Mouse (Mus musculus): ENCODE data around the gene Rgs14. TPM values are rescaled to one million over a fixed set of nuclear protein-coding genes. Genes with fewer than 3 reads are reported as not detected.

Rgs14 gene
- polyA plus RNA-seq, 2 experiments: 1.6 to 1.7 TPM

DNA sequence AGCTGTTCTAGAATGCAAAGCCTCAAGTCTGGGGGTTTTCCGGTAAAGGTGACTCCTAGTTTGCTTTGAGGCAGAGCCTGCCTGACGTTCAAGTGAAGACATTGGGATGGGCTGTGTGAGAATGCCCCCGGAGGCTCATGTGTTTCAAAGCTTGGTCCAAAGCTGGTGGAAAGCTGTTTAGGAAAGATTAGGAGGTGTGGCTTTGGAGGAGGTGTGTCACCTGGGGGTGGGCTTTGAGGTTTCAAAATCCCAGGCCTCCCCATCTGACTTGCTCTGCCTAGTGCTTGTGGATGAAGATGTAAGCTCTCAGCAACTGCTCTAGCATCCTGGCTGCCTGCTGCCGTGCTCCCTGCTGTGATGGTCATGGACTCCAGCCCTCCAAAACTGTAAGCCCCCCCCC, 33.8 kb upstream of the Rgs14 start:
- Histone ChIP-seq H3K36me3 (replicated peaks; ENCODE audit: control insufficient read depth, insufficient read depth, low read depth) (no peaks in the 10 kb centered on the region), H3K4me3 (ENCODE audit: insufficient read depth in 1 of 2, low read depth in 2 of 2, low read length in 2 of 2) (no peak overlapping the region), H3K4me2 (ENCODE audit: low read depth) (no peak overlapping the region), H3K4me1 (replicated peaks; ENCODE audit: control insufficient read depth in 2 of 2, insufficient read depth in 2 of 2, low read length in 1 of 2) (peaks cover 7 to 15% of the 10 kb centered on the region in 2 experiments), H3K27ac (no peak overlapping the region), H3K27me3 (ENCODE audit: control insufficient read depth, insufficient read depth, low read length) (no peaks in the 10 kb centered on the region), H3K9ac (replicated peaks) (no peak overlapping the region), H3K9me3 (ENCODE audit: control insufficient read depth, low read length) (no peaks in the 10 kb centered on the region)
- no peak for ATAC-seq (ENCODE audit: insufficient read depth)
- DNase-seq (ENCODE audit: low read depth in 3 of 3, low spot score in 3 of 3): no peak
- no peak for TF ChIP-seq CTCF (IDR thresholded peaks at IDR 0.05; ENCODE audit: low read depth)
- WGBS (ENCODE audit: insufficient replicate concordance): 63% methylated on average over 4 of the region's 4 CpGs

- no peak overlapping the region for H3K27ac ChIP-seq
- H3K36me3 ChIP-seq (replicated peaks; ENCODE audit: control insufficient read depth, insufficient read depth, low read depth): no peaks in the 10 kb centered on the region
- H3K9ac ChIP-seq (replicated peaks): no peak overlapping the region
- DNase-seq (ENCODE audit: low read depth in 3 of 3, low spot score in 3 of 3) (no peak), ATAC-seq (ENCODE audit: insufficient read depth) (no peak)
- H3K27me3 ChIP-seq (ENCODE audit: control insufficient read depth, insufficient read depth, low read length): no peaks in the 10 kb centered on the region
- no peaks in the 10 kb centered on the region for H3K9me3 ChIP-seq (ENCODE audit: control insufficient read depth, low read length)
- peaks cover 3 to 10% of the 10 kb centered on the region in 2 experiments for H3K4me1 ChIP-seq (replicated peaks; ENCODE audit: control insufficient read depth in 2 of 2, insufficient read depth in 2 of 2, low read length in 1 of 2)
- WGBS (ENCODE audit: insufficient replicate concordance): 73% methylated on average over 10 of the region's 10 CpGs
- TF ChIP-seq EP300 (IDR thresholded peaks at IDR 0.05; ENCODE audit: low read depth) (no peak), CTCF (IDR thresholded peaks at IDR 0.05; ENCODE audit: low read depth) (no peak)
- H3K4me3 ChIP-seq (ENCODE audit: insufficient read depth in 1 of 2, low read depth in 2 of 2, low read length in 2 of 2): no peak overlapping the region
- H3K4me2 ChIP-seq (ENCODE audit: low read depth): no peak overlapping the region
Observed at GRCm38 (mm10) chr13:55337341-55337975, 32.1 kb upstream of the Rgs14 start.

DNA sequence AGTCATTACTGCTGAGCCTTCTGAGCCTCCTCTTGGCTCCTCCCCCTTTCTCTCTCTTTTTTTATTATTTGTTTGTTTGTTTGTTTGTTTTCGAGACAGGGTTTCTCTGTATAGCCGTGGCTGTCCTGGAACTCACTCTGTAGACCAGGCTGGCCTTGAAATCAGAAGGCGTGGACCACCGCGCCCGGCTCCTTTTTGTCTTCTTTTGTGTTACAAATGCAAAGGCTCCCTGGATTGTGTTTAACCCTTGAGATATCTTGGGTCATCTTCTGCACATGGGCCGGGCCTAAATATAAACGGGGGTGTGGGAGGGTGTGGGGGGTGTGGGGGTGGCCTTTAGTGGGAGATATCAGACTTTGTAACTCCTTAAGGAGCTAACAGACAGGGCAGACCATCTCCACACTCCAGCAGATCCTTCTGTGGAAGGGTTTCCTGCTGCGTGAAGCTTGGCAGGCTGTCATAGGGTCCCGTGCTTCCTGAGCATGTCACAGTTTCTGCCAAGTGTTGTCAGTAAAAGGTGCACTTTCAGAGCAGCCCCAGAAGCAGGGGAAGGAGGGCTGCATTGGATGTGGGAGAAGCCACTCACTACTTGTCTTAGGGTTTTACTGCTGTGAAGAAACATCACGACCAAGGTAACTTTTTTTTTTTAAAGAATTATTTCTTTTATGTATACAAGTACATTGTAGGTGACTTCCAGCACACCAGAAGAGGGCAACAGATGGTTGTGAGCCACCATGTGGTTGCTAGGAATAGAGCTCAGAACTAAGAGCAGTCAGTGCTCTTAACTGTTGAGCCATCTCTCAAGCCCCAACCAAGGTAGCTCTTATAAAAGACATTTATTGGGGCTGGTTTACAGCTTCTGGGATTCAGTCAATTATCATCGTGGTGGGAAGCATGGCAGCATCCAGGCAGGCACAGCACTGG, 31.1 kb upstream of the Rgs14 start:
- no peak for DNase-seq (ENCODE audit: low read depth in 3 of 3, low spot score in 3 of 3)
- Histone ChIP-seq H3K4me3 (ENCODE audit: insufficient read depth in 1 of 2, low read depth in 2 of 2, low read length in 2 of 2) (no peak overlapping the region), H3K4me2 (ENCODE audit: low read depth) (no peak overlapping the region), H3K9ac (replicated peaks) (no peak overlapping the region), H3K27ac (no peak overlapping the region), H3K4me1 (replicated peaks; ENCODE audit: control insufficient read depth in 2 of 2, insufficient read depth in 2 of 2, low read length in 1 of 2) (peaks cover 3 to 10% of the 10 kb centered on the region in 2 experiments), H3K36me3 (replicated peaks; ENCODE audit: control insufficient read depth, insufficient read depth, low read depth) (no peaks in the 10 kb centered on the region), H3K27me3 (ENCODE audit: control insufficient read depth, insufficient read depth, low read length) (no peaks in the 10 kb centered on the region), H3K9me3 (ENCODE audit: control insufficient read depth, low read length) (no peaks in the 10 kb centered on the region)
- no peak for ATAC-seq (ENCODE audit: insufficient read depth)
- TF ChIP-seq CTCF (IDR thresholded peaks at IDR 0.05; ENCODE audit: low read depth): no peak
- TF ChIP-seq EP300 (IDR thresholded peaks at IDR 0.05; ENCODE audit: low read depth): no peak
- 53% methylated on average over 12 of the region's 12 CpGs for WGBS (ENCODE audit: insufficient replicate concordance)

DNA sequence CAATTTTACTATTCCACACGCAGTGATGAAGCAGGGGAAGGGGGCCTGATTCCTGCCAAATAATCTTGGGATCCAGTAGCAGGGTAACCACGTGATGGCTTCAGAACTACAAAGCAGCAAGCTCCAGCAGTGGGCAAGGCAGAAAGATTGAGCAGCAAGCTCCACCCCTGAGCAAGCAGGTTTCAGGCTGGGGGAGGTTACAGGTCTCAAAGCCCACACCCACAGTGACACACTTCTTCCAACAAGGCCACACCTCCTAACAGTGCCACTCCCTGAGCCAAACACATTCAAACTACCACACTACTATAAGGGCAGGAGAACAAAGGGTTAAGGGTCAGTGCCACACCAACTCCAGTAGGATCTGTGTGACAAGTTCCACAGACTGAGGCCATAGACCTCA, 30.3 kb upstream of the Rgs14 start:
- Histone ChIP-seq H3K9ac (replicated peaks) (no peak overlapping the region), H3K36me3 (replicated peaks; ENCODE audit: control insufficient read depth, insufficient read depth, low read depth) (peaks cover 1% of the 10 kb centered on the region), H3K4me2 (ENCODE audit: low read depth) (no peak overlapping the region), H3K4me3 (ENCODE audit: insufficient read depth in 1 of 2, low read depth in 2 of 2, low read length in 2 of 2) (no peak overlapping the region), H3K27ac (no peak overlapping the region), H3K9me3 (ENCODE audit: control insufficient read depth, low read length) (no peaks in the 10 kb centered on the region), H3K4me1 (replicated peaks; ENCODE audit: control insufficient read depth in 2 of 2, insufficient read depth in 2 of 2, low read length in 1 of 2) (peaks cover 3 to 10% of the 10 kb centered on the region in 2 experiments), H3K27me3 (ENCODE audit: control insufficient read depth, insufficient read depth, low read length) (no peaks in the 10 kb centered on the region)
- 30% methylated on average over 2 of the region's 2 CpGs for WGBS (ENCODE audit: insufficient replicate concordance)
- ATAC-seq (ENCODE audit: insufficient read depth) (peak; percentile 67), DNase-seq (ENCODE audit: low read depth in 3 of 3, low spot score in 3 of 3) (no peak)
- TF ChIP-seq EP300 (IDR thresholded peaks at IDR 0.05; ENCODE audit: low read depth) (no peak), CTCF (IDR thresholded peaks at IDR 0.05; ENCODE audit: low read depth) (no peak)

DNA sequence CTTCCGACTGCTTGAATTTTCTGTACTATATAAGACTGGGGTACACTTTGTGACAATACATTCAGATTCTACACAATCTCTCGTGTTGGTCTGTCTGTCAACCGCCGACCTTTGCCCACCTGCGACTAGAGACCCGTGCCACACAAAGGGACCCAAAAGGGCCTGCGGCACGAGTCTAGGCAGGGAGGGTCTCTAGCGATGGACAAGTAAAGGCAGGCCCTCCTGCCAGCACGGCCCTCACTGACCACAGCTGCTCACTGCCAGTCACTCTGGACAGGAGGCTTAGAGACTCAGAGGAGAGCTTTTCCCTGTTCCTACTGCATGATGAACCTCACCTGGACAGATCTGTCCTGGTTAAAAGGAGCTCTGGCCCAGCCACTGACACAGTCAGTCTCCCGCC, 27.1 kb upstream of the Rgs14 start:
- Histone ChIP-seq H3K27me3 (ENCODE audit: control insufficient read depth, insufficient read depth, low read length) (no peaks in the 10 kb centered on the region), H3K9me3 (ENCODE audit: control insufficient read depth, low read length) (no peaks in the 10 kb centered on the region), H3K27ac (no peak overlapping the region), H3K4me3 (ENCODE audit: insufficient read depth in 1 of 2, low read depth in 2 of 2, low read length in 2 of 2) (no peak overlapping the region), H3K36me3 (replicated peaks; ENCODE audit: control insufficient read depth, insufficient read depth, low read depth) (peaks cover 31% of the 10 kb centered on the region), H3K4me2 (ENCODE audit: low read depth) (no peak overlapping the region), H3K4me1 (replicated peaks; ENCODE audit: control insufficient read depth in 2 of 2, insufficient read depth in 2 of 2, low read length in 1 of 2) (peaks cover 3 to 10% of the 10 kb centered on the region in 2 experiments), H3K9ac (replicated peaks) (no peak overlapping the region)
- TF ChIP-seq EP300 (IDR thresholded peaks at IDR 0.05; ENCODE audit: low read depth): no peak
- no peak for TF ChIP-seq CTCF (IDR thresholded peaks at IDR 0.05; ENCODE audit: low read depth)
- WGBS (ENCODE audit: insufficient replicate concordance): 45% methylated on average over 11 of the region's 11 CpGs
- DNase-seq (ENCODE audit: low read depth in 3 of 3, low spot score in 3 of 3) (no peak), ATAC-seq (ENCODE audit: insufficient read depth) (no peak)

Data from liver, embryonic 14.5 days (tissue).